In the genomic region with DNA sequence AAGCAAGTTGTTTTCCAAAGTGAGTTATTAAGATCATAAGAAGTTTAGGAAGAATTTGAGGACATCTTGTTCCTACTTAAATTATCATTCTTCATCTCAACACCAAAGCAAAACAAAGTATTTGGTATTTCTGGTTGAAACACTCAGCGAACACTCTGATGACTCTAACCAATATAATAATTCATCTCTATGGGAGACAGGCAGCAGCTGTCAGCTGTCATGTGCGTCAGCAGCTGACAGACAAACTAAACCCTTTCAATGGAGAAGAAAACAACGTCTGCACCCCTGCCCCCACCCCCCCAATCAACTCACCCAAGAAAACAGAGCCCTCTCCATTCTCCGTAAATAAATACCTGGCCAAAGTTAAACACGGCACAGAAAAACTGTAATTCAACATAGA, we compare ENCODE assay signal across 9 mouse cellular contexts. TPM values are rescaled to one million over a fixed set of nuclear protein-coding genes. Genes with fewer than 3 reads are reported as not detected.
DNase-seq lines count a peak whose midpoint lies in the region; ATAC-seq and TF ChIP-seq lines count a peak whose summit lies in the region.
"Had no signal": no experiment of that assay in that cellular context is flagged by ENCODE, and none has a peak within 500 bp of the region (broad histone marks: within the 10 kb centered on the region; RNA-seq: fewer than 3 reads in every experiment).

No protein-coding gene starts in this region.

- no peak for ATAC-seq in hindbrain, embryonic 11.5 days (ENCODE audit: low FRiP score)
- peak; percentile 51 for ATAC-seq in forebrain, embryonic 15.5 days (replicated peaks)
- ATAC-seq in lung, embryonic 14.5 days (ENCODE audit: insufficient read depth), result no peak
- ATAC-seq: inflammation-experienced regulatory T-cells, adult 6 months had no signal

- no peak overlapping the region for H3K4me3 ChIP-seq in hindbrain, embryonic 11.5 days (ENCODE audit: low read depth, low read length)
- H3K4me3 ChIP-seq in hindbrain, embryonic 10.5 days, result no peak overlapping the region
- H3K4me3 ChIP-seq in C2C12 (ENCODE audit: insufficient read depth, poor library complexity, severe bottlenecking), result no peak overlapping the region
- peak overlapping the region; percentile 1; the same call in 1 of the 2 replicates for H3K4me3 ChIP-seq in forebrain, embryonic 15.5 days
- no peak overlapping the region for H3K4me3 ChIP-seq in lung, embryonic 14.5 days (ENCODE audit: low read depth, low read length)

- 58% methylated on average over 5 of the region's 5 CpGs for WGBS in hindbrain, embryonic 11.5 days
- WGBS in hindbrain, embryonic 10.5 days, result 61% methylated on average over 5 of the region's 5 CpGs
- WGBS in forebrain, embryonic 15.5 days, result 29% methylated on average over 5 of the region's 5 CpGs
- WGBS in lung, embryonic 14.5 days, result 27% methylated on average over 5 of the region's 5 CpGs

- no peaks in the 10 kb centered on the region for H3K36me3 ChIP-seq in hindbrain, embryonic 11.5 days (ENCODE audit: control insufficient read depth, insufficient read depth, low read length)
- no peaks in the 10 kb centered on the region for H3K36me3 ChIP-seq in hindbrain, embryonic 10.5 days
- no peaks in the 10 kb centered on the region for H3K36me3 ChIP-seq in C2C12 (ENCODE audit: control insufficient read depth, insufficient read depth)
- peaks cover 2% of the 10 kb centered on the region; the same call in 1 of the 2 replicates for H3K36me3 ChIP-seq in forebrain, embryonic 15.5 days
- no peaks in the 10 kb centered on the region for H3K36me3 ChIP-seq in lung, embryonic 14.5 days (ENCODE audit: insufficient read depth)

- H3K4me2 ChIP-seq in hindbrain, embryonic 11.5 days (replicated peaks; ENCODE audit: low read depth, low read length), result no peak overlapping the region
- peak overlapping the region; percentile 36; the same call in 1 of the 2 replicates for H3K4me2 ChIP-seq in forebrain, embryonic 15.5 days (replicated peaks)
- peak overlapping the region; percentile 47 for H3K4me2 ChIP-seq in lung, embryonic 14.5 days

- H3K27me3 ChIP-seq in hindbrain, embryonic 11.5 days (ENCODE audit: control insufficient read depth, insufficient read depth, low read length), result no peaks in the 10 kb centered on the region
- no peaks in the 10 kb centered on the region for H3K27me3 ChIP-seq in hindbrain, embryonic 10.5 days (ENCODE audit: insufficient read depth, poor library complexity, severe bottlenecking)
- no peaks in the 10 kb centered on the region for H3K27me3 ChIP-seq in C2C12 (ENCODE audit: control insufficient read depth, insufficient read depth, insufficient read length)
- H3K27me3 ChIP-seq in forebrain, embryonic 15.5 days, result no peaks in the 10 kb centered on the region
- no peaks in the 10 kb centered on the region for H3K27me3 ChIP-seq in lung, embryonic 14.5 days (ENCODE audit: insufficient read depth, low read length)

- no peaks in the 10 kb centered on the region for H3K79me3 ChIP-seq in C2C12 (ENCODE audit: low read depth)

- H3K79me2 ChIP-seq in C2C12 (ENCODE audit: control insufficient read depth, insufficient read depth), result no peaks in the 10 kb centered on the region

- no peak for DNase-seq in hindbrain, embryonic 11.5 days (ENCODE audit: low spot score)
- no peak for DNase-seq in hindbrain, embryonic 10.5 days (ENCODE audit: low spot score)
- DNase-seq in lung, embryonic 14.5 days, result peak; percentile 37
- DNase-seq in urinary bladder, postnatal 25 days (ENCODE audit: low spot score), result no peak
- DNase-seq in adrenal gland, postnatal 36 days, result no peak
- DNase-seq in cerebellum, adult 11 months, result no peak

- H3K4me1 ChIP-seq in hindbrain, embryonic 11.5 days (replicated peaks; ENCODE audit: control insufficient read depth, insufficient read depth, low read length), result no peaks in the 10 kb centered on the region
- peaks cover 17% of the 10 kb centered on the region for H3K4me1 ChIP-seq in hindbrain, embryonic 10.5 days (replicated peaks)
- peaks cover 32% of the 10 kb centered on the region for H3K4me1 ChIP-seq in forebrain, embryonic 15.5 days
- no peaks in the 10 kb centered on the region; the same call in 1 of the 2 replicates for H3K4me1 ChIP-seq in lung, embryonic 14.5 days (ENCODE audit: insufficient read depth)

- H3K9me3 ChIP-seq in hindbrain, embryonic 11.5 days (ENCODE audit: control insufficient read depth, low read length), result no peaks in the 10 kb centered on the region
- no peaks in the 10 kb centered on the region for H3K9me3 ChIP-seq in hindbrain, embryonic 10.5 days
- H3K9me3 ChIP-seq in forebrain, embryonic 15.5 days, result no peaks in the 10 kb centered on the region
- no peaks in the 10 kb centered on the region for H3K9me3 ChIP-seq in lung, embryonic 14.5 days (ENCODE audit: low read depth, low read length)

- no peak overlapping the region for H3ac ChIP-seq in C2C12 (ENCODE audit: control insufficient read depth, insufficient read length, low read depth)

- H3K9ac ChIP-seq in hindbrain, embryonic 11.5 days (ENCODE audit: low read depth, low read length), result no peak overlapping the region
- no peak overlapping the region for H3K9ac ChIP-seq in forebrain, embryonic 15.5 days (replicated peaks)
- no peak overlapping the region for H3K9ac ChIP-seq in lung, embryonic 14.5 days

- 0 out of 2 replicates have a peak overlapping the region, but pooled peaks have one; percentile 17 for H3K27ac ChIP-seq in hindbrain, embryonic 11.5 days (ENCODE audit: low read depth, low read length)
- no peak overlapping the region for H3K27ac ChIP-seq in hindbrain, embryonic 10.5 days
- peak overlapping the region; percentile 80 for H3K27ac ChIP-seq in forebrain, embryonic 15.5 days (replicated peaks)
- H3K27ac ChIP-seq in lung, embryonic 14.5 days (ENCODE audit: low read depth), result peak overlapping the region; percentile 47; the same call in 1 of the 2 replicates

- TF ChIP-seq CTCF in C2C12 (IDR thresholded peaks at IDR 0.05; ENCODE audit: control insufficient read depth, insufficient read depth, insufficient read length), result no peak
- TF ChIP-seq CTCF in lung, embryonic 14.5 days (IDR thresholded peaks at IDR 0.05; ENCODE audit: low read depth), result no peak

TF ChIP-seq in C2C12, 6 proteins besides CTCF, POLR2A, EP300 and RAD21:
- TF ChIP-seq CEBPB (IDR thresholded peaks at IDR 0.05; ENCODE audit: low read depth) (no peak), MYOD1 (IDR thresholded peaks at IDR 0.05; ENCODE audit: control insufficient read depth, insufficient read length, low read depth) (peak; percentile 92)

RNA-seq across cellular contexts. Expression of gene Gpr155, which starts 34.9 kb away (rescaled TPM):
- 5.2 and 6.7 TPM in 2 replicates for polyA plus RNA-seq in hindbrain, embryonic 11.5 days (2014; fragmentation: Nextera tagmentation; extraction: Ambion mirVana)
- polyA plus RNA-seq in hindbrain, embryonic 10.5 days (2016; fragmentation: Nextera tagmentation; extraction: Ambion mirVana), result 1.7 and 3.1 TPM in 2 replicates
- polyA plus RNA-seq in C2C12 (2012; fragmentation: generic; extraction: Trizol), result 1.3 TPM
- 10.9 and 11.2 TPM in 2 replicates for polyA plus RNA-seq in forebrain, embryonic 15.5 days (2015; fragmentation: Nextera tagmentation; extraction: Ambion mirVana)
- 6.2 and 6.9 TPM in 2 replicates for polyA plus RNA-seq in lung, embryonic 14.5 days (2014; fragmentation: Nextera tagmentation; extraction: Ambion mirVana)
- 1 to 10 TPM; 5.3 to 6.0 TPM for total RNA-seq in adrenal gland, postnatal 36 days (2021)

RNA-seq across cellular contexts. Expression of gene Cir1, which starts 39.0 kb away (rescaled TPM):
- 23.0 and 23.8 TPM in 2 replicates for polyA plus RNA-seq in hindbrain, embryonic 11.5 days (2014; fragmentation: Nextera tagmentation; extraction: Ambion mirVana)
- 11.7 and 14.9 TPM in 2 replicates for polyA plus RNA-seq in hindbrain, embryonic 10.5 days (2016; fragmentation: Nextera tagmentation; extraction: Ambion mirVana)
- 3.4 TPM for polyA plus RNA-seq in C2C12 (2012; fragmentation: generic; extraction: Trizol)
- 28.5 and 30.5 TPM in 2 replicates for polyA plus RNA-seq in forebrain, embryonic 15.5 days (2015; fragmentation: Nextera tagmentation; extraction: Ambion mirVana)
- 20.9 and 23.8 TPM in 2 replicates for polyA plus RNA-seq in lung, embryonic 14.5 days (2014; fragmentation: Nextera tagmentation; extraction: Ambion mirVana)
- total RNA-seq in adrenal gland, postnatal 36 days (2021), result 10 to 100 TPM; 15.7 to 21.3 TPM

RNA-seq across cellular contexts. Expression of gene Scrn3, which starts 39.1 kb away (rescaled TPM):
- polyA plus RNA-seq in hindbrain, embryonic 11.5 days (2014; fragmentation: Nextera tagmentation; extraction: Ambion mirVana), result 10.7 and 12.7 TPM in 2 replicates
- polyA plus RNA-seq in hindbrain, embryonic 10.5 days (2016; fragmentation: Nextera tagmentation; extraction: Ambion mirVana), result 8.3 and 14.2 TPM in 2 replicates
- 7.0 TPM for polyA plus RNA-seq in C2C12 (2012; fragmentation: generic; extraction: Trizol)
- 8.5 and 9.3 TPM in 2 replicates for polyA plus RNA-seq in forebrain, embryonic 15.5 days (2015; fragmentation: Nextera tagmentation; extraction: Ambion mirVana)
- 15.0 and 15.9 TPM in 2 replicates for polyA plus RNA-seq in lung, embryonic 14.5 days (2014; fragmentation: Nextera tagmentation; extraction: Ambion mirVana)
- 10 to 100 TPM; 18.8 to 26.8 TPM for total RNA-seq in adrenal gland, postnatal 36 days (2021)
